12 mouse cellular contexts compared by ENCODE assay signal in the genomic region with DNA sequence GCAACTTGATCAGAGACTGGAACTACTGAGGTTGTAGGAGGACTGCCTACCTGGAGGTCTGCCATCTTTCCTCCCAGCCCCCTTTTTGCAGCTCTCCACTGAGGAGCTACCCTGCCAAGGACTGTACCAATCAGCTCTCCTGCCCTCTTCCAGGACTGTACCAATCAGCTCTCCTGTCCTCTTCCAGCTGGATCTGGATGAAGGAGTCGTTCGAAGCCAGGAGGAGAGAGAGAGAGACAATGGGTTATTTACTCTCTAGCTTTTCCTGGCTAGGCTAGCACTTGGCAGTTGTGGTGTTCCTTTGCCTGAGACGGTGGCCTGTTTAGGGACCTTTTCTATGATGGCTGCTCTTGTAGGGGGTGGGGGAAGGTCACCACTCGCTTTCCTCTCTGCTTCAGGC. TPM values are rescaled to one million over a fixed set of nuclear protein-coding genes. Genes with fewer than 3 reads are reported as not detected.
A peak's percentile ranks its signal among the peaks of the same experiment; 100 is the strongest.
DNase-seq lines count a peak whose midpoint lies in the region; ATAC-seq lines count a peak whose summit lies in the region.
"Had no signal": no experiment of that assay in that cellular context is flagged by ENCODE, and none has a peak within 500 bp of the region (broad histone marks: within the 10 kb centered on the region; RNA-seq: fewer than 3 reads in every experiment).

No protein-coding gene starts in this region.

- WGBS in heart, embryonic 11.5 days (ENCODE audit: insufficient replicate concordance) = 67% methylated on average over 4 of the region's 4 CpGs

- H3K9ac ChIP-seq in heart, embryonic 11.5 days (ENCODE audit: low read depth, low read length) = no peak overlapping the region
- H3K9ac ChIP-seq: midbrain, embryonic 12.5 days had no signal

- DNase-seq in frontal cortex, postnatal 25 days (ENCODE audit: low spot score in 2 of 2) = no peak
- peak; percentile 46 for DNase-seq in right cerebral cortex, adult 18-20 months
- DNase-seq in right cerebral cortex, postnatal 14 days = no peak
- DNase-seq in left cerebral cortex, postnatal 10 days (ENCODE audit: extremely low spot score in 1 of 2, low spot score in 2 of 2) = peak; percentile 45 to 69
- DNase-seq in adrenal gland, postnatal 14 days = no peak
- no peak for DNase-seq in heart, postnatal 25 days (ENCODE audit: low spot score)
- DNase-seq: thymus, adult 2 months had no signal

- H3K4me1 ChIP-seq in heart, embryonic 11.5 days (ENCODE audit: control insufficient read depth, insufficient read depth, low read length) = no peaks in the 10 kb centered on the region
- H3K4me1 ChIP-seq: midbrain, embryonic 12.5 days had no signal

- ATAC-seq in frontal cortex, adult (ENCODE audit: low TSS enrichment) = peak; percentile 87
- no peak for ATAC-seq in heart, embryonic 11.5 days (replicated peaks; ENCODE audit: insufficient number of reproducible peaks, low FRiP score, low TSS enrichment)
- ATAC-seq: intestine, embryonic 16.5 days had no signal

- H3K36me3 ChIP-seq in heart, embryonic 11.5 days (ENCODE audit: control insufficient read depth, insufficient read depth, low read length) = no peaks in the 10 kb centered on the region
- H3K36me3 ChIP-seq: midbrain, embryonic 12.5 days had no signal

- no peak overlapping the region for H3K4me2 ChIP-seq in heart, embryonic 11.5 days
- H3K4me2 ChIP-seq: midbrain, embryonic 12.5 days had no signal

- intact Hi-C loops in left cerebral cortex, postnatal 10 days (cut with DNase I) = no loop called here
- intact Hi-C loops in heart, postnatal 25 days (cut with DNase I) = no loop called here

- H3K9me3 ChIP-seq in heart, embryonic 11.5 days (replicated peaks; ENCODE audit: control insufficient read depth, low read length) = no peaks in the 10 kb centered on the region
- H3K9me3 ChIP-seq: midbrain, embryonic 12.5 days had no signal

- no peak overlapping the region for H3K4me3 ChIP-seq in heart, embryonic 11.5 days (ENCODE audit: low read depth, low read length)
- H3K4me3 ChIP-seq: erythroblast, embryonic 14.5 days; midbrain, embryonic 12.5 days had no signal

- H3K27me3 ChIP-seq in heart, embryonic 11.5 days (ENCODE audit: control insufficient read depth, insufficient read depth, low read length) = no peaks in the 10 kb centered on the region
- H3K27me3 ChIP-seq: midbrain, embryonic 12.5 days had no signal

- H3K27ac ChIP-seq in heart, embryonic 11.5 days (ENCODE audit: low read depth, low read length) = no peak overlapping the region
- H3K27ac ChIP-seq: midbrain, embryonic 12.5 days had no signal

RNA-seq across cellular contexts. Expression of a gene that starts 14.9 kb away (rescaled TPM):
- 10 to 100 TPM; 85.0 to 89.4 TPM for total RNA-seq in left cerebral cortex, postnatal 10 days (2021)
- total RNA-seq in adrenal gland, postnatal 14 days (2021) = 13.6 and 15.2 TPM in 2 replicates
- 10 to 100 TPM; 12.3 to 13.8 TPM for total RNA-seq in heart, postnatal 25 days (2021)
- polyA plus RNA-seq in heart, embryonic 11.5 days (2014; fragmentation: Nextera tagmentation; extraction: Ambion mirVana) = 8.1 and 10.6 TPM in 2 replicates

Comparison
In these comparisons a context has a peak if more than half of its experiments do, and no peak if none do; other contexts are left out.
1. DNase-seq: peak in right cerebral cortex, adult 18-20 months (single experiment) and left cerebral cortex, postnatal 10 days (2 of 2); none in frontal cortex, postnatal 25 days (0 of 2), right cerebral cortex, postnatal 14 days (single experiment), adrenal gland, postnatal 14 days (single experiment) and heart, postnatal 25 days (single experiment).